Mouse (Mus musculus): ENCODE measurements around the gene Smco3.

DNA sequence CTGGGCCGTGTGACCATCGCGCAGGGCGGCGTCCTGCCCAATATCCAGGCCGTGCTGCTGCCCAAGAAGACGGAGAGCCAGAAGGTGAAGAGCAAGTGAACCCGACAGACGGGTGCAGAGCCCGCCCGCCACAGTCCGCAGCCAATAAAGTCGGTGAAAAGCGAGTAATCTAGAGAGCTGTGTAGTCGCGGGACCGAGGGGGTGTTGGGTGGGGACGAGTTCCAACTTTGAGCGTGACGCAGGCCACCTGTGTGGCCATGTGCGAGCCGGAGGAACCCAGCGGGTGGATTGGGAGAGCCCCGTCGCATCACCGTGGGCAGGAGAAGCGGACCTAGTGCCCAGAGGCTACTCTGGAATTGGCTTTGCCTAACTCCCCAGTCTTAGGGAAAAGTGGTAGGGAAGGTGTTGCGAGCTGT lies 26.6 kb downstream of the Smco3 start:
- no peak for TF ChIP-seq CTCF (IDR thresholded peaks at IDR 0.05; ENCODE audit: extremely low read depth, insufficient read depth, insufficient read length, insufficient replicate concordance)
- no peak for TF ChIP-seq POLR2A (IDR thresholded peaks at IDR 0.05; ENCODE audit: low read depth, low read length)

All from spleen, adult 2 months (tissue).